13 mouse cellular contexts compared by ENCODE assay signal in the genomic region with DNA sequence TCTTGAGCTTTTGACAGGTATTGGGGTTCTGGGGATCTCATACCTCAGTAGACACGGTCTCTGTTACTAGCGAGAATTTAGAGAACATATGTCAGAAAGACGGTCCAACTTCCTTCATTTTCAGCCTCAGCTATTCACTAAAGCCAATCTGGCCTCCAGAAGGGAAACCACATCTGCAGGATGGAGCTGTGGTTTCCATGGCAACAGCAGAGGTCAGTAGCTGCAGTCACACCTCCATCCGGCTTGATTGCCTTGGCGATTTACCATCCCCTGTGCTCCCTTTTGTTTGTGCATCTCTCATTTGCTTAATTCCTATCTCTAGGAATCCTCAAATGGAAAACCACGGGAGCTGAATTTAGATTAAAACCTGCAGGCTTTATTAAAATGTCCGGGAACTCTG. TPM values are rescaled to one million over a fixed set of nuclear protein-coding genes. Genes with fewer than 3 reads are reported as not detected.
DNase-seq lines count a peak whose midpoint lies in the region; ATAC-seq and TF ChIP-seq lines count a peak whose summit lies in the region.
"Had no signal": no experiment of that assay in that cellular context is flagged by ENCODE, and none has a peak within 500 bp of the region (broad histone marks: within the 10 kb centered on the region; RNA-seq: fewer than 3 reads in every experiment).

No protein-coding gene starts in this region.

- 43% methylated on average over 7 of the region's 7 CpGs for WGBS in kidney, postnatal 0 days
- 30% methylated on average over 7 of the region's 7 CpGs for WGBS in hindbrain, embryonic 12.5 days
- 13% methylated on average over 7 of the region's 7 CpGs for WGBS in midbrain, embryonic 13.5 days

- H3K4me2 ChIP-seq in kidney, postnatal 0 days (ENCODE audit: low read length) = no peak overlapping the region
- H3K4me2 ChIP-seq in hindbrain, embryonic 12.5 days (replicated peaks) = no peak overlapping the region
- no peak overlapping the region for H3K4me2 ChIP-seq in midbrain, embryonic 13.5 days (replicated peaks)
- H3K4me2 ChIP-seq: embryonic facial prominence, embryonic 13.5 days had no signal

- no peaks in the 10 kb centered on the region for H3K9me3 ChIP-seq in kidney, postnatal 0 days (replicated peaks; ENCODE audit: low read length)
- no peaks in the 10 kb centered on the region for H3K9me3 ChIP-seq in hindbrain, embryonic 12.5 days (replicated peaks)
- no peaks in the 10 kb centered on the region for H3K9me3 ChIP-seq in midbrain, embryonic 13.5 days
- H3K9me3 ChIP-seq: embryonic facial prominence, embryonic 13.5 days had no signal

- no peak overlapping the region for H3K9ac ChIP-seq in kidney, postnatal 0 days (ENCODE audit: low read depth, low read length)
- H3K9ac ChIP-seq in hindbrain, embryonic 12.5 days = no peak overlapping the region
- H3K9ac ChIP-seq in midbrain, embryonic 13.5 days (replicated peaks) = no peak overlapping the region
- H3K9ac ChIP-seq: embryonic facial prominence, embryonic 13.5 days had no signal

- H3K27ac ChIP-seq in kidney, postnatal 0 days = no peak overlapping the region
- peak overlapping the region; percentile 44; the same call in 1 of the 2 replicates for H3K27ac ChIP-seq in hindbrain, embryonic 12.5 days
- peak overlapping the region; percentile 67 for H3K27ac ChIP-seq in midbrain, embryonic 13.5 days
- H3K27ac ChIP-seq: embryonic facial prominence, embryonic 13.5 days had no signal

- H3K36me3 ChIP-seq in kidney, postnatal 0 days (ENCODE audit: insufficient read depth, low read length) = no peaks in the 10 kb centered on the region
- no peaks in the 10 kb centered on the region for H3K36me3 ChIP-seq in hindbrain, embryonic 12.5 days
- H3K36me3 ChIP-seq in midbrain, embryonic 13.5 days = no peaks in the 10 kb centered on the region
- H3K36me3 ChIP-seq: embryonic facial prominence, embryonic 13.5 days had no signal

- no peaks in the 10 kb centered on the region for H3K4me1 ChIP-seq in kidney, postnatal 0 days (replicated peaks; ENCODE audit: insufficient read depth, low read length)
- H3K4me1 ChIP-seq in hindbrain, embryonic 12.5 days = peaks cover 5% of the 10 kb centered on the region
- H3K4me1 ChIP-seq in midbrain, embryonic 13.5 days (replicated peaks) = peaks cover 10% of the 10 kb centered on the region
- H3K4me1 ChIP-seq: embryonic facial prominence, embryonic 13.5 days had no signal

- DNase-seq in kidney, postnatal 0 days (ENCODE audit: low spot score) = peak; percentile 4
- DNase-seq in kidney, postnatal 14 days = no peak
- DNase-seq in adrenal gland, adult 2 months = no peak
- DNase-seq in c-Kit-positive CD71-positive TER-119-positive erythroid progenitor cells, embryonic 14.5 days (ENCODE audit: low spot score) = no peak
- DNase-seq in spleen, adult 18-20 months = no peak
- no peak for DNase-seq in heart, adult 9 months (ENCODE audit: low spot score in 2 of 2)
- DNase-seq: heart, adult 18-20 months; kidney, adult 18-20 months had no signal

- no peak for TF ChIP-seq CTCF in kidney, postnatal 0 days (IDR thresholded peaks at IDR 0.05; ENCODE audit: low read depth)

- no peak overlapping the region for H3K4me3 ChIP-seq in kidney, postnatal 0 days (replicated peaks; ENCODE audit: low read depth, low read length)
- no peak overlapping the region for H3K4me3 ChIP-seq in hindbrain, embryonic 12.5 days
- H3K4me3 ChIP-seq in midbrain, embryonic 13.5 days (replicated peaks) = no peak overlapping the region
- H3K4me3 ChIP-seq: embryonic facial prominence, embryonic 13.5 days had no signal

- no peaks in the 10 kb centered on the region for H3K27me3 ChIP-seq in kidney, postnatal 0 days (ENCODE audit: insufficient read depth, low read length)
- no peaks in the 10 kb centered on the region for H3K27me3 ChIP-seq in hindbrain, embryonic 12.5 days
- H3K27me3 ChIP-seq in midbrain, embryonic 13.5 days = no peaks in the 10 kb centered on the region
- H3K27me3 ChIP-seq: embryonic facial prominence, embryonic 13.5 days had no signal

- no peak for ATAC-seq in kidney, postnatal 0 days (replicated peaks; ENCODE audit: low FRiP score, low read depth)
- 0 out of 2 replicates have a peak, but pooled peaks have one; percentile 43 for ATAC-seq in hindbrain, embryonic 12.5 days (ENCODE audit: low FRiP score)
- ATAC-seq in midbrain, embryonic 13.5 days = peak; percentile 79
- ATAC-seq: Patski had no signal

RNA-seq across cellular contexts. Expression of a gene that starts 10.3 kb away (rescaled TPM):
- 0.06 and 0.21 TPM in 2 replicates for polyA plus RNA-seq in kidney, postnatal 0 days (2015; fragmentation: Nextera tagmentation; extraction: Ambion mirVana)
- polyA plus RNA-seq in hindbrain, embryonic 12.5 days (2016; fragmentation: Nextera tagmentation; extraction: Ambion mirVana) = 0.10 TPM in 1 of 2 replicates, not detected in the other
- 0.09 TPM in 1 of 2 replicates, not detected in the other for polyA plus RNA-seq in midbrain, embryonic 13.5 days (2015; fragmentation: Nextera tagmentation; extraction: Ambion mirVana)
- total RNA-seq in adrenal gland, adult 2 months (2021) = under 1 TPM; 0.14 to 0.24 TPM
- polyA plus RNA-seq in adrenal gland, adult 2 months (2012; rRNA removed) = 0.19 TPM in 1 of 2 replicates, not detected in the other
- total RNA-seq: left cerebral cortex, adult 18-20 months had no signal
- polyA plus RNA-seq: Patski had no signal

RNA-seq across cellular contexts. Expression of a gene that starts 48.1 kb away (rescaled TPM):
- polyA plus RNA-seq in kidney, postnatal 0 days (2015; fragmentation: Nextera tagmentation; extraction: Ambion mirVana) = 50.5 and 54.9 TPM in 2 replicates
- polyA plus RNA-seq in hindbrain, embryonic 12.5 days (2016; fragmentation: Nextera tagmentation; extraction: Ambion mirVana) = 142 and 165 TPM in 2 replicates
- 155 TPM in 2 replicates for polyA plus RNA-seq in midbrain, embryonic 13.5 days (2015; fragmentation: Nextera tagmentation; extraction: Ambion mirVana)
- 10 to 100 TPM; 10.6 to 15.4 TPM for total RNA-seq in adrenal gland, adult 2 months (2021)
- 3.0 and 3.6 TPM in 2 replicates for polyA plus RNA-seq in adrenal gland, adult 2 months (2012; rRNA removed)

Comparison
In these comparisons a context has a peak if more than half of its experiments do, and no peak if none do; other contexts are left out.
1. RNA of a gene that starts 48.1 kb away (polyA plus RNA-seq): 155 TPM in midbrain, embryonic 13.5 days, 142 to 165 TPM in hindbrain, embryonic 12.5 days and 50.5 to 54.9 TPM in kidney, postnatal 0 days; 3.0 to 3.6 TPM in adrenal gland, adult 2 months; every median in the first group is over 10 times any median in the second.